Mouse (Mus musculus) kidney, embryonic 14.5 days (tissue): ENCODE data around the gene Scn1b. TPM values are rescaled to one million over a fixed set of nuclear protein-coding genes. Genes with fewer than 3 reads are reported as not detected.

Experiments
- ATAC-seq: fragments of 200-750 bp; cut with Nextera tagmentation; 2 replicates; pipeline ENCODE4 v1.8.0; 2017; ENCODE audit warnings: moderate number of reproducible peaks, mild to moderate bottlenecking, moderate TSS enrichment, moderate library complexity; ENCODE audit not compliant: low FRiP score, low TSS enrichment
- H3K27ac ChIP-seq: fragments of 300-500 bp; sonication (generic); 2 replicates; pipeline ENCODE4 v1.5.1; 2014; ENCODE audit warnings: low read depth, mild to moderate bottlenecking, low read length, moderate library complexity, mixed read lengths
- H3K27me3 ChIP-seq: fragments of 300-500 bp; sonication (generic); 2 replicates; pipeline ENCODE4 v1.6.1; 2014; ENCODE audit warnings: mild to moderate bottlenecking, low read length; ENCODE audit not compliant: control insufficient read depth, insufficient read depth
- H3K36me3 ChIP-seq: fragments of 300-500 bp; sonication (generic); 2 replicates; pipeline ENCODE4 v1.6.1; 2014; ENCODE audit warnings: low read length, mixed read lengths; ENCODE audit not compliant: control insufficient read depth, insufficient read depth
- H3K4me1 ChIP-seq: fragments of 300-500 bp; sonication (generic); 2 replicates; pipeline ENCODE4 v1.6.1; 2014; ENCODE audit warnings: low read length, mixed read lengths; ENCODE audit not compliant: control insufficient read depth, insufficient read depth
- H3K4me2 ChIP-seq: fragments of 300-500 bp; sonication (generic); replicated peaks from 2 replicates; pipeline ENCODE4 v1.6.1; 2014; ENCODE audit warnings: low read depth, mild to moderate bottlenecking, low read length
- H3K4me3 ChIP-seq: fragments of 300-500 bp; sonication (generic); 2 replicates; pipeline ENCODE4 v1.5.1; 2014; ENCODE audit warnings: mild to moderate bottlenecking, low read length
- H3K9ac ChIP-seq: fragments of 300-500 bp; sonication (generic); 2 replicates; pipeline ENCODE4 v1.6.1; 2014; ENCODE audit warnings: low read depth, mild to moderate bottlenecking, low read length, moderate library complexity
- H3K9me3 ChIP-seq: fragments of 300-500 bp; sonication (generic); 2 replicates; pipeline ENCODE4 v1.6.1; 2016; ENCODE audit warnings: low read length; ENCODE audit not compliant: control insufficient read depth
- WGBS: fragments of 180-500 bp; shearing (Covaris S2); extraction: QIAGEN DNeasy Blood & Tissue Kit; methylation state at CpG from one replicate; pipeline ENCODE4 v1.1.7; 2014; 5-methylcytosine and 5-hydroxymethylcytosine counted together
- polyA plus RNA-seq: library from polyadenylated mRNA; unstranded; fragments of >200 nt; fragmentation: Nextera tagmentation; extraction: Ambion mirVana; gene quantifications from 2 replicates; pipeline ENCODE4 v1.2.1, GENCODE M21; 2014

Scn1b gene
- polyA plus RNA-seq, 1 experiment from 2014 or later: 1.6 TPM

DNA sequence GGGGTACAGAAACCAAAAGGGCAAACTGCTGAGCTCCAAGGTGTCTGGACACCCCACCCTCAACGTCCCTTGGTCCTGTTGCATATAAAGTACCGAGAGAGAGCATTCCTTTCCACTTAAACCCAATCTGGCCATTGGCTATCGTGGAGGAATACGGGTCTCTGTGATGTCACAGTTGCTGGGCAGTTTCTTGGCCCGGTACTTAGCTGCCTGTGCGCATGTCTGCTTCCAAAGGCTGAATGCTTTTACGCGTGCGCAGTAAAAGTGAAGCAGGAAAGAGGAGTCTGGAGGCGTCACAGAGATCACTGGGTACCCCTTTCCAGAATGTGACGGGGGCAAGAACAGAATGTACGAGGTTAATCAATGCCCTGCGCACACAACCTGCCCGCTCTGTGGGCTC, 57.3 kb downstream of the Scn1b start:
- H3K27me3 ChIP-seq: no peaks in the 10 kb centered on the region
- peaks cover 18% of the 10 kb centered on the region; the same call in 1 of the 2 replicates for H3K4me1 ChIP-seq
- no peak overlapping the region for H3K4me3 ChIP-seq
- ATAC-seq: no peak
- H3K36me3 ChIP-seq: no peaks in the 10 kb centered on the region
- WGBS: 86% methylated on average over 14 of the region's 14 CpGs
- no peaks in the 10 kb centered on the region for H3K9me3 ChIP-seq
- H3K4me2 ChIP-seq: no peak overlapping the region
- no peak overlapping the region for H3K27ac ChIP-seq
- H3K9ac ChIP-seq: no peak overlapping the region

DNA sequence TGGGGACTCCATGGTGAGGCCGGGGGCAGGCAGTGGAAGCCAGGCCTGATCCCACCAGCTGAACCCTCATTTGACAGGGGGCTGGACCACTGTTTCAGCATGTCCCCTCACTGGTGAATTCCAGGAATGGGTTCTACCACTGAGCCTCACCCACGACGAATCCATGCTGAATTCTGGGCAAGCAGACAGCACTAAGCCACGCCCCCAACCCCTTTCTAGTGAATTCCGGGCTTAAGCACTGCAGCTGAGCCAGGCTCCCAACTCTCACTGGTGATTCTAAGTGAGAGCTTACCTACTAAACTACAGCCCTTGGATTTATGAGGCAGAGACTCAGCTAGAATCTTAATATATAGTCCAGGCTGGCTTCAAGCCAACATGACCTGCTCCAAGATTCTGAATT, 59.0 kb downstream of the Scn1b start:
- Histone ChIP-seq H3K9ac (no peak overlapping the region), H3K9me3 (no peaks in the 10 kb centered on the region), H3K36me3 (no peaks in the 10 kb centered on the region), H3K4me3 (no peak overlapping the region), H3K27ac (no peak overlapping the region), H3K4me1 (peaks cover 16% of the 10 kb centered on the region; the same call in 1 of the 2 replicates), H3K4me2 (no peak overlapping the region), H3K27me3 (no peaks in the 10 kb centered on the region)
- 46% methylated on average over 5 of the region's 5 CpGs for WGBS
- peak; percentile 13; the same call in 1 of the 2 replicates for ATAC-seq

Other genes starting within 250 kb of the Scn1b start
- gene Cd22, start 246.7 kb downstream of the Scn1b start, polyA plus RNA-seq: 0.55 TPM in 1 of 2 replicates, not detected in the other
- gene Mag, start 212.1 kb downstream of the Scn1b start, polyA plus RNA-seq: 0.28 and 0.30 TPM in 2 replicates
- gene Hamp2, start 202.3 kb downstream of the Scn1b start, polyA plus RNA-seq: not detected in 2 replicates
- not detected in 2 replicates for gene Hamp, start 183.0 kb downstream of the Scn1b start, polyA plus RNA-seq
- 21.1 and 29.2 TPM in 2 replicates for gene Usf2, start 170.2 kb downstream of the Scn1b start, polyA plus RNA-seq
- gene Lsr, start 153.5 kb downstream of the Scn1b start, polyA plus RNA-seq: 48.5 and 57.1 TPM in 2 replicates
- gene Fam187b, start 153.2 kb downstream of the Scn1b start, polyA plus RNA-seq: 5.3 TPM in 2 replicates
- gene Fxyd5, start 84.5 kb downstream of the Scn1b start, polyA plus RNA-seq: 23.3 and 25.8 TPM in 2 replicates
- gene Fxyd7, start 75.5 kb downstream of the Scn1b start, polyA plus RNA-seq: 8.0 and 9.5 TPM in 2 replicates
- gene Fxyd1, start 69.8 kb downstream of the Scn1b start, polyA plus RNA-seq: 29.8 and 46.3 TPM in 2 replicates
- gene Lgi4, start 67.7 kb downstream of the Scn1b start, polyA plus RNA-seq: 0.47 TPM in 1 of 2 replicates, not detected in the other
- 13.4 and 18.2 TPM in 2 replicates for gene Fxyd3, start 50.3 kb downstream of the Scn1b start, polyA plus RNA-seq
- 26.4 and 27.5 TPM in 2 replicates for gene Hpn, start 11.7 kb downstream of the Scn1b start, polyA plus RNA-seq
- gene Gramd1a, start 28.9 kb upstream of the Scn1b start, polyA plus RNA-seq: 50.3 and 61.9 TPM in 2 replicates
- not detected in 2 replicates for gene Scgb2b2, start 163.5 kb upstream of the Scn1b start, polyA plus RNA-seq
- not detected in 2 replicates for gene Scgb1b2, start 164.8 kb upstream of the Scn1b start, polyA plus RNA-seq
- gene Scgb2b3, start 235.1 kb upstream of the Scn1b start, polyA plus RNA-seq: not detected in 2 replicates
- gene Scgb1b3, start 248.6 kb upstream of the Scn1b start, polyA plus RNA-seq: not detected in 2 replicates